8 mouse cellular contexts compared by ENCODE assay signal in genomic region chr2:95232135-95232772, GRCm38 (mm10).
A peak's percentile ranks its signal among the peaks of the same experiment; 100 is the strongest.
DNase-seq lines count a peak whose midpoint lies in the region; ATAC-seq and TF ChIP-seq lines count a peak whose summit lies in the region.

No protein-coding gene starts in this region.

- peak overlapping the region; percentile 16; the same call in 1 of the 2 replicates for H3K9ac ChIP-seq in hindbrain, embryonic 14.5 days

- H3K79me2 ChIP-seq in C2C12 (ENCODE audit: control insufficient read depth, insufficient read depth), result no peaks in the 10 kb centered on the region

- DNase-seq in adrenal gland, adult 2 months, result peak; percentile 56
- peak; percentile 82 for DNase-seq in hindbrain, embryonic 14.5 days (ENCODE audit: low spot score)
- peak; percentile 42 to 57 for DNase-seq in layer of hippocampus, postnatal 36 days
- peak; percentile 88 for DNase-seq in mesoderm, embryonic 11.5 days (ENCODE audit: low read depth, low spot score)
- DNase-seq in right cerebral cortex, postnatal 4 days, result peak; percentile 68

- H3K9me3 ChIP-seq in hindbrain, embryonic 14.5 days (ENCODE audit: control insufficient read depth, low read length), result no peaks in the 10 kb centered on the region

- TF ChIP-seq CTCF in C2C12 (IDR thresholded peaks at IDR 0.05; ENCODE audit: control insufficient read depth, insufficient read depth, insufficient read length), result peak; percentile 43
- peak; percentile 68 for TF ChIP-seq CTCF in embryonic fibroblast, embryonic 13.5 days (IDR thresholded peaks at IDR 0.05; ENCODE audit: borderline replicate concordance, insufficient read depth, low read length)

- no peaks in the 10 kb centered on the region for H3K79me3 ChIP-seq in C2C12 (ENCODE audit: low read depth)

- H3K4me1 ChIP-seq in embryonic fibroblast, embryonic 13.5 days (ENCODE audit: control insufficient read depth, insufficient read depth, low read length), result no peaks in the 10 kb centered on the region
- peaks cover 8% of the 10 kb centered on the region; the same call in 1 of the 2 replicates for H3K4me1 ChIP-seq in hindbrain, embryonic 14.5 days (replicated peaks; ENCODE audit: control insufficient read depth, insufficient read depth, low read length)

- peak overlapping the region; percentile 51 for H3K4me2 ChIP-seq in hindbrain, embryonic 14.5 days (replicated peaks)

- no peak for TF ChIP-seq POLR2A in embryonic fibroblast, embryonic 13.5 days (IDR thresholded peaks at IDR 0.05; ENCODE audit: low read depth, low read length)

- no peak overlapping the region for H3ac ChIP-seq in C2C12 (ENCODE audit: control insufficient read depth, insufficient read length, low read depth)

- H3K36me3 ChIP-seq in C2C12 (ENCODE audit: control insufficient read depth, insufficient read depth), result no peaks in the 10 kb centered on the region
- no peaks in the 10 kb centered on the region for H3K36me3 ChIP-seq in hindbrain, embryonic 14.5 days (replicated peaks; ENCODE audit: control insufficient read depth, insufficient read depth)

- H3K27ac ChIP-seq in embryonic fibroblast, embryonic 13.5 days (ENCODE audit: insufficient read depth, low read length), result no peak overlapping the region
- H3K27ac ChIP-seq in hindbrain, embryonic 14.5 days, result peak overlapping the region; percentile 66

- peak; percentile 90 for ATAC-seq in hindbrain, embryonic 14.5 days (ENCODE audit: low FRiP score)
- no peak for ATAC-seq in megakaryocyte, adult 5-6 weeks (ENCODE audit: poor library complexity, severe bottlenecking)

- H3K27me3 ChIP-seq in C2C12 (ENCODE audit: control insufficient read depth, insufficient read depth, insufficient read length), result no peaks in the 10 kb centered on the region
- no peaks in the 10 kb centered on the region for H3K27me3 ChIP-seq in hindbrain, embryonic 14.5 days (ENCODE audit: control insufficient read depth, insufficient read depth, low read length)

- WGBS in hindbrain, embryonic 14.5 days, result 1% methylated on average over 15 of the region's 15 CpGs

- no peak overlapping the region for H3K4me3 ChIP-seq in C2C12 (ENCODE audit: insufficient read depth, poor library complexity, severe bottlenecking)
- no peak overlapping the region for H3K4me3 ChIP-seq in embryonic fibroblast, embryonic 13.5 days (ENCODE audit: insufficient read depth, low read length)
- H3K4me3 ChIP-seq in hindbrain, embryonic 14.5 days (replicated peaks; ENCODE audit: low read length), result peak overlapping the region; percentile 17

TF ChIP-seq in C2C12, 6 proteins besides CTCF, POLR2A, EP300 and RAD21:
- TF ChIP-seq MYOD1 (IDR thresholded peaks at IDR 0.05; ENCODE audit: control insufficient read depth, insufficient read length, low read depth), result no peak
- TF ChIP-seq MYOG (IDR thresholded peaks at IDR 0.05; ENCODE audit: control insufficient read depth, extremely low read depth, insufficient read length), result no peak
- no peak for TF ChIP-seq MAX (IDR thresholded peaks at IDR 0.05)
- no peak for TF ChIP-seq USF1 (IDR thresholded peaks at IDR 0.05; ENCODE audit: low read depth)
- no peak for TF ChIP-seq CEBPB (IDR thresholded peaks at IDR 0.05; ENCODE audit: low read depth)
- TF ChIP-seq FOSL1 (IDR thresholded peaks at IDR 0.05; ENCODE audit: insufficient read depth, low read length, poor library complexity, severe bottlenecking), result no peak
